Mouse (Mus musculus) CH12.LX (cell line): Measurements from ENCODE around the gene Zfp846. TPM values are rescaled to one million over a fixed set of nuclear protein-coding genes. Genes with fewer than 3 reads are reported as not detected.

Experiments used
- DNase-seq: peaks from one replicate; pipeline ENCODE4 v3.0.0-alpha.2; 2013; ENCODE audit errors: extremely low read depth
- H3K27ac ChIP-seq: 2 replicates; pipeline ENCODE4 v1.5.1; 2012; ENCODE audit warnings: low read depth, mild to moderate bottlenecking, control low read depth, moderate library complexity; ENCODE audit not compliant: insufficient read depth
- H3K27me3 ChIP-seq: replicated peaks from 2 replicates; pipeline ENCODE3; 2012; ENCODE audit warnings: inconsistent platforms
- H3K36me3 ChIP-seq, 2 experiments: replicated peaks in 1 of 2; 2 replicates each; pipeline versions ENCODE3 to v1.6.1; 2012; ENCODE audit warnings: inconsistent platforms in 1 of 2, low read length in 1 of 2, mild to moderate bottlenecking in 1 of 2, mixed read lengths in 1 of 2, moderate library complexity in 1 of 2; ENCODE audit not compliant: control insufficient read depth in 1 of 2, insufficient read depth in 1 of 2
- H3K4me1 ChIP-seq, 2 experiments: 2 replicates each; pipeline ENCODE4 v1.6.1; 2012; ENCODE audit warnings: inconsistent platforms in 1 of 2, moderate library complexity in 1 of 2; ENCODE audit not compliant: insufficient read depth in 2 of 2, control insufficient read depth in 1 of 2
- H3K4me2 ChIP-seq: 2 replicates; pipeline ENCODE4 v1.6.1; 2012; ENCODE audit warnings: low read depth, mild to moderate bottlenecking, control low read depth; ENCODE audit not compliant: poor library complexity, insufficient read depth, severe bottlenecking
- H3K4me3 ChIP-seq, 3 experiments: fragments of 150-350 bp in 1 of 3; sonication (generic) in 1 of 3; replicated peaks in 1 of 3; 2 replicates each; pipeline versions ENCODE3 to v1.5.1; 2011 to 2012; ENCODE audit warnings: low read depth in 2 of 3, low read length in 2 of 3, mild to moderate bottlenecking in 2 of 3, moderate library complexity in 2 of 3, control low read depth in 1 of 3, improper control_type of control experiment in 1 of 3, inconsistent platforms in 1 of 3, mixed read lengths in 1 of 3; ENCODE audit not compliant: poor library complexity in 1 of 3
- H3K79me2 ChIP-seq: replicated peaks from 2 replicates; pipeline ENCODE4 v1.6.1; 2012; ENCODE audit warnings: mild to moderate bottlenecking, moderate library complexity; ENCODE audit not compliant: control insufficient read depth, poor library complexity, insufficient read depth, severe bottlenecking; ENCODE audit errors: extremely low read depth
- H3K9ac ChIP-seq: 2 replicates; pipeline ENCODE4 v1.6.1; 2012; ENCODE audit warnings: low read depth, mild to moderate bottlenecking, control low read depth, moderate library complexity; ENCODE audit not compliant: insufficient read depth
- H3K9me3 ChIP-seq: replicated peaks from 2 replicates; pipeline ENCODE3; 2012; ENCODE audit warnings: low read length, inconsistent platforms, mixed read lengths
- BHLHE40 ChIP-seq: IDR thresholded peaks from 2 replicates; pipeline ENCODE4 v1.6.1; 2011; ENCODE audit warnings: mild to moderate bottlenecking, low read depth, low read length, improper control_type of control experiment
- CHD2 ChIP-seq: IDR thresholded peaks from 2 replicates; pipeline ENCODE4 v1.6.1; 2011; ENCODE audit warnings: low read length, improper control_type of control experiment
- ELF1 ChIP-seq: IDR thresholded peaks from 2 replicates; pipeline ENCODE4 v1.6.1; 2014; ENCODE audit warnings: low read depth, mild to moderate bottlenecking, inconsistent platforms, low read length, improper control_type of control experiment
- ETS1 ChIP-seq: conservative IDR thresholded peaks from 2 replicates; pipeline ENCODE4 v1.6.1; 2012; ENCODE audit warnings: low read depth, mild to moderate bottlenecking, inconsistent platforms, low read length, improper control_type of control experiment, moderate library complexity
- HCFC1 ChIP-seq: IDR thresholded peaks from 2 replicates; pipeline ENCODE4 v1.6.1; 2012; ENCODE audit warnings: low read depth, mild to moderate bottlenecking, inconsistent platforms, low read length, improper control_type of control experiment
- IRF4 ChIP-seq: IDR thresholded peaks from 2 replicates; pipeline ENCODE4 v1.6.1; 2014; ENCODE audit warnings: low read depth, mild to moderate bottlenecking, inconsistent platforms, low read length, improper control_type of control experiment
- MAFK ChIP-seq: IDR thresholded peaks from 2 replicates; pipeline ENCODE4 v1.6.1; 2011; ENCODE audit warnings: low read length, improper control_type of control experiment; ENCODE audit not compliant: insufficient replicate concordance
- MAX ChIP-seq: IDR thresholded peaks from 2 replicates; pipeline ENCODE4 v1.6.1; 2011; ENCODE audit warnings: low read length, improper control_type of control experiment
- MAZ ChIP-seq: IDR thresholded peaks from 2 replicates; pipeline ENCODE4 v1.6.1; 2012; ENCODE audit warnings: low read depth, mild to moderate bottlenecking, inconsistent platforms, low read length, improper control_type of control experiment, moderate library complexity
- MXI1 ChIP-seq: IDR thresholded peaks from 2 replicates; pipeline ENCODE4 v1.6.1; 2011; ENCODE audit warnings: mild to moderate bottlenecking, low read depth, low read length, improper control_type of control experiment
- MYC ChIP-seq: IDR thresholded peaks from 2 replicates; pipeline ENCODE4 v1.6.1; 2011; ENCODE audit warnings: low read depth, mild to moderate bottlenecking, improper control_type of control experiment, low read length
- NELFE ChIP-seq: IDR thresholded peaks from 2 replicates; pipeline ENCODE4 v1.6.1; 2011; ENCODE audit warnings: low read depth, low read length, improper control_type of control experiment
- POLR2A ChIP-seq: IDR thresholded peaks from 2 replicates; pipeline ENCODE4 v1.6.1; 2011; ENCODE audit warnings: low read depth, mild to moderate bottlenecking, improper control_type of control experiment, low read length
- POLR2AphosphoS2 ChIP-seq: IDR thresholded peaks from 2 replicates; pipeline ENCODE4 v1.6.1; 2011; ENCODE audit warnings: low read depth, low read length, improper control_type of control experiment
- SMC3 ChIP-seq: IDR thresholded peaks from 2 replicates; pipeline ENCODE4 v1.6.1; 2011; ENCODE audit warnings: low read depth, low read length, improper control_type of control experiment
- USF1 ChIP-seq: IDR thresholded peaks from 2 replicates; pipeline ENCODE4 v1.6.1; 2014; ENCODE audit warnings: low read depth, mild to moderate bottlenecking, inconsistent platforms, low read length, improper control_type of control experiment
- USF2 ChIP-seq: conservative IDR thresholded peaks from 2 replicates; pipeline ENCODE4 v1.6.1; 2011; ENCODE audit warnings: low read depth, low read length, improper control_type of control experiment
- ZC3H11A ChIP-seq: IDR thresholded peaks from 2 replicates; pipeline ENCODE4 v1.6.1; 2012; ENCODE audit warnings: low read depth, mild to moderate bottlenecking, inconsistent platforms, low read length, improper control_type of control experiment
- ZKSCAN1 ChIP-seq: IDR thresholded peaks from 2 replicates; pipeline ENCODE4 v1.6.1; 2012; ENCODE audit warnings: low read depth, inconsistent platforms, low read length, improper control_type of control experiment, borderline replicate concordance
- ZNF384 ChIP-seq: IDR thresholded peaks from 2 replicates; pipeline ENCODE4 v1.6.1; 2012; ENCODE audit warnings: low read depth, low read length, improper control_type of control experiment, inconsistent platforms
- dilution Hi-C: fragments of 300-500 bp; cut with MboI; formaldehyde crosslinking; loops from 2 replicates; pipeline ENCODE4 v1.14.3; 2020; ENCODE audit warnings: low sequenced_read_pairs; ENCODE audit not compliant: extremely low pct_unique_long_range_greater_than_20kb, extremely low pct_ligation_motif_present
- in situ Hi-C: fragments of 300-500 bp; cut with MboI; formaldehyde crosslinking; loops from 3 replicates; pipeline ENCODE4 v1.14.3; 2019; ENCODE audit warnings: low sequenced_read_pairs, low pct_ligation_motif_present, low pct_unique_long_range_greater_than_20kb, mixed read lengths
- polyA plus RNA-seq: library from polyadenylated mRNA; unstranded; fragments of >175 nt; gene quantifications from 2 replicates; pipeline ENCODE4 v1.2.1, GENCODE M21; 2012; ENCODE audit warnings: low read depth; ENCODE audit not compliant: insufficient read length
- total RNA-seq, 2 experiments: library from RNA; depleted of rRNA; stranded (reverse); fragments of 300-350 nt in 1 of 2; fragments of >200 nt in 1 of 2; gene quantifications; 2 replicates each; pipeline ENCODE4 v1.2.3; 2012 to 2014

Zfp846 gene
- total and polyA plus RNA-seq, 3 experiments: 2.8 to 4.9 (median 4.8) TPM

- TF ChIP-seq ZC3H11A: no peak
- 0 out of 2 replicates have a peak, but pooled peaks have one; percentile 11 for TF ChIP-seq MYC
- no peak for TF ChIP-seq BHLHE40
- peak; percentile 46; the same call in 1 of the 2 replicates for TF ChIP-seq IRF4
- dilution Hi-C loops: no loop called here
Observed at GRCm38 (mm10) chr9:20601270-20601669, 20.2 kb downstream of the Zfp846 start.

GRCm38 (mm10) chr9:20606269-20606668 is 25.2 kb downstream of the Zfp846 start:
- dilution Hi-C loops (no loop called here), in situ Hi-C loops (no loop called here)
- Histone ChIP-seq H3K4me2 (peak overlapping the region; percentile 14; the same call in 1 of the 2 replicates), H3K27me3 (no peaks in the 10 kb centered on the region), H3K27ac (no peak overlapping the region), H3K36me3 (peaks cover 0 to 15% of the 10 kb centered on the region in 2 experiments), H3K9me3 (peaks cover 3% of the 10 kb centered on the region), H3K9ac (peak overlapping the region; percentile 91; the same call in 1 of the 2 replicates), H3K4me1 (peaks cover 3 to 18% of the 10 kb centered on the region in 2 experiments; a peak in 2 of 4 replicates), H3K4me3 (no peak overlapping the region), H3K79me2 (no peaks in the 10 kb centered on the region)
- DNase-seq: no peak
- TF ChIP-seq MAX: no peak
- TF ChIP-seq POLR2AphosphoS2: no peak
- TF ChIP-seq MAFK: no peak
- no peak for TF ChIP-seq NELFE
- TF ChIP-seq MYC: no peak
- no peak for TF ChIP-seq MAZ
- no peak for TF ChIP-seq USF1
- TF ChIP-seq ETS1: no peak
- no peak for TF ChIP-seq CHD2
- TF ChIP-seq USF2: no peak
- TF ChIP-seq ZNF384: no peak
- TF ChIP-seq HCFC1: no peak
- no peak for TF ChIP-seq MXI1
- no peak for TF ChIP-seq ELF1
- TF ChIP-seq SMC3: no peak
- TF ChIP-seq POLR2A: no peak
- no peak for TF ChIP-seq ZKSCAN1

More at GRCm38 (mm10) chr9:20601270-20601669, 20.2 kb downstream of the Zfp846 start:
- Histone ChIP-seq H3K4me2 (no peak overlapping the region), H3K27ac (no peak overlapping the region), H3K79me2 (no peaks in the 10 kb centered on the region), H3K36me3 (peaks cover 0 to 4% of the 10 kb centered on the region in 2 experiments), H3K27me3 (no peaks in the 10 kb centered on the region), H3K9me3 (no peaks in the 10 kb centered on the region), H3K4me3 (no peak overlapping the region), H3K9ac (no peak overlapping the region), H3K4me1 (peaks cover 3 to 16% of the 10 kb centered on the region in 2 experiments; a peak in 2 of 4 replicates)
- in situ Hi-C loops: no loop called here
- no peak for DNase-seq
